Mouse (Mus musculus) heart, embryonic 14.5 days (tissue): Measurements from ENCODE around the gene Fam198b. TPM values are rescaled to one million over a fixed set of nuclear protein-coding genes. Genes with fewer than 3 reads are reported as not detected.
A peak's percentile ranks its signal among the peaks of the same experiment; 100 is the strongest.

Experiments
- ATAC-seq: fragments of 200-750 bp; cut with Nextera tagmentation; 2 replicates; pipeline ENCODE4 v1.8.0; 2017; ENCODE audit warnings: low read depth, moderate TSS enrichment; ENCODE audit not compliant: insufficient number of reproducible peaks, insufficient read depth, low FRiP score
- H3K27ac ChIP-seq, 2 experiments: fragments of 200-500 bp in 1 of 2; fragments of 300-500 bp in 1 of 2; sonication (generic) in 1 of 2; replicated peaks in 1 of 2; 2 replicates each; pipeline ENCODE4 v1.5.1; 2012 to 2014; ENCODE audit warnings: low read depth in 2 of 2, low read length in 2 of 2, control low read depth in 1 of 2, mild to moderate bottlenecking in 1 of 2, mixed read lengths in 1 of 2; ENCODE audit not compliant: control insufficient read depth in 1 of 2, insufficient read depth in 1 of 2
- H3K27me3 ChIP-seq: fragments of 300-500 bp; sonication (generic); 2 replicates; pipeline ENCODE4 v1.6.1; 2014; ENCODE audit warnings: mild to moderate bottlenecking, low read length, control low read depth; ENCODE audit not compliant: control insufficient read depth, insufficient read depth
- H3K36me3 ChIP-seq: fragments of 300-500 bp; sonication (generic); 2 replicates; pipeline ENCODE4 v1.6.1; 2014; ENCODE audit warnings: mild to moderate bottlenecking, control low read depth, low read length, mixed read lengths; ENCODE audit not compliant: control insufficient read depth, insufficient read depth
- H3K4me1 ChIP-seq, 2 experiments: fragments of 200-500 bp in 1 of 2; fragments of 300-500 bp in 1 of 2; sonication (generic) in 1 of 2; 2 replicates each; pipeline ENCODE4 v1.6.1; 2012 to 2014; ENCODE audit warnings: low read length in 2 of 2, control low read depth in 1 of 2, mixed read lengths in 1 of 2; ENCODE audit not compliant: control insufficient read depth in 2 of 2, insufficient read depth in 2 of 2
- H3K4me2 ChIP-seq: fragments of 300-500 bp; sonication (generic); 2 replicates; pipeline ENCODE4 v1.6.1; 2014; ENCODE audit warnings: mild to moderate bottlenecking, low read length
- H3K4me3 ChIP-seq, 2 experiments: fragments of 200-500 bp in 1 of 2; fragments of 300-500 bp in 1 of 2; sonication (generic) in 1 of 2; 2 replicates each; pipeline ENCODE4 v1.5.1; 2012 to 2014; ENCODE audit warnings: low read length in 2 of 2, mild to moderate bottlenecking in 2 of 2, control low read depth in 1 of 2, low read depth in 1 of 2, moderate library complexity in 1 of 2; ENCODE audit not compliant: control insufficient read depth in 1 of 2, insufficient read depth in 1 of 2
- H3K9ac ChIP-seq: fragments of 300-500 bp; sonication (generic); 2 replicates; pipeline ENCODE4 v1.6.1; 2014; ENCODE audit warnings: mild to moderate bottlenecking, low read length
- H3K9me3 ChIP-seq: fragments of 300-500 bp; sonication (generic); 2 replicates; pipeline ENCODE4 v1.6.1; 2016; ENCODE audit warnings: low read length, control low read depth; ENCODE audit not compliant: control insufficient read depth
- WGBS: fragments of 180-500 bp; shearing (Covaris S2); extraction: QIAGEN DNeasy Blood & Tissue Kit; methylation state at CpG from one replicate; pipeline ENCODE4 v1.1.7; 2014; 5-methylcytosine and 5-hydroxymethylcytosine counted together
- polyA plus RNA-seq: library from polyadenylated mRNA; unstranded; fragments of >200 nt; fragmentation: Nextera tagmentation; extraction: Ambion mirVana; gene quantifications from 2 replicates; pipeline ENCODE4 v1.2.1, GENCODE M21; 2014

The Fam198b gene
- polyA plus RNA-seq, 1 experiment from 2014 or later: 46.9 TPM

DNA sequence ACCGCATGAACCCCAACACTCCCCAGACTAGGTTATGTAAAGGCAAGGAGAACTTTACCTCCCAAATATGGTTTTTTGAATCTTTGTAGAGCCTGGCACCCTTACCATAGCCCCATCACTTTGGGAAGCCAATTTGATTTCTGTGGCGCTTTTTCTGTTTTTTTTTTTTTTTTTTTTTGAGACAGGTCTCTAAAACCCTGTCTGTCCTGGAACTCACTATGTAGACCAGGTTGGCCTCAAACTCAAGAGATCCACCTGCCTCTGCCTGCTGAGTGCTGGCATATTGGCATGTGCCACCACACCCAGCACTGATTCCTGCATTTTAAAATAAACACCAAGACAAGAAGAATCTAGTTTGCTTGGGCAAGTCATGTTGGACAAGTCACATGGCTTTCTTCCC is 16.2 kb downstream of the Fam198b start:
- Histone ChIP-seq H3K4me2 (no peak overlapping the region), H3K4me3 (no peak overlapping the region), H3K36me3 (peaks cover 48% of the 10 kb centered on the region), H3K9ac (no peak overlapping the region), H3K4me1 (peaks cover 12 to 32% of the 10 kb centered on the region in 2 experiments), H3K27ac (no peak overlapping the region), H3K27me3 (no peaks in the 10 kb centered on the region), H3K9me3 (no peaks in the 10 kb centered on the region)
- ATAC-seq: no peak
- WGBS: 98% methylated on average over 2 of the region's 2 CpGs

DNA sequence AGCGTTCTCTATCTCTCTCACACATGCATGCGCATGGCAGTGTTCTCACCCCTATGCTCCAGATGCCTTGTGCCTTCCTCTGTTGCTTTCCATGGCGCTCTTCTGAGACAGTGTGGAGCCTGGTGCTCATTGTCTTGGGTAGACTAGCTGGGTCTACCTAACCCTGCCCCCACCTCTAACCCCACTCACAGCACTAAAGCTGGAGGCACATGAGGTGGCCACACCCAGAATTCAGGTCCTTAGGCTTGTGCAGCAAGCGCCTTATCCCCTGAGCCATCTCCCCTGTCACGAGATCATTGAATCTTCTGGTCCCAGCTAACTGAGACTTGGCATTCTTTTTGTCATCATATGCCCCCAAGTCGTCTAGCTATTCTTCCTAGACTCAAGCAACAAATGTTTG is 17.0 kb downstream of the Fam198b start:
- ATAC-seq: no peak
- peaks cover 12 to 39% of the 10 kb centered on the region in 2 experiments for H3K4me1 ChIP-seq
- WGBS: 83% methylated on average over 6 of the region's 6 CpGs

DNA sequence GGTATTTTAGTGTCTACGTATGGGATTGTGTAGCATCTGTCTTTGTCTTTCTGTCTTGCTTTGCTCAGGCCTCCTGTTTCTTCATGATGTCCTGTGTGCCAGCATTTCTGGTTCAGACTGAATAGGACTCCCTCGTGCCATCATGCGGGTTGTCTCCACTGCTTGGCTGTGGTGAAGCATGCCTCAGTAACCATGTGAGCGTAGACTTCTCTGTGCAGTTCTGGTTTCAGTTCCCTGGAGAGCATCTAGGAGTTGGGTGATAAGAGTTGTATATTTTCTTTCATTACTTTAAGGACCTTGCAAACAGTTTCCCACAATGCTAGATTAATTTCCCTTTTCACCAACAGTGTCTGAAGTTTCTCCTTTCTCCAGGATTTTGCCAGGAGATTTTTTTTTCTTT is 17.4 kb downstream of the Fam198b start:
- H3K4me1 ChIP-seq: peaks cover 14 to 43% of the 10 kb centered on the region in 2 experiments
- no peak overlapping the region for H3K4me2 ChIP-seq
- H3K27me3 ChIP-seq: no peaks in the 10 kb centered on the region
- H3K36me3 ChIP-seq: peaks cover 48% of the 10 kb centered on the region
- no peak overlapping the region for H3K9ac ChIP-seq
- no peak overlapping the region for H3K4me3 ChIP-seq
- peak overlapping the region in 1 of 2 experiments; percentile 2; a peak in 1 of 4 replicates for H3K27ac ChIP-seq
- 86% methylated on average over 4 of the region's 4 CpGs for WGBS
- no peak for ATAC-seq
- H3K9me3 ChIP-seq: no peaks in the 10 kb centered on the region

More for the DNA sequence above, 17.0 kb downstream of the Fam198b start:
- Histone ChIP-seq H3K27ac (peak overlapping the region in 1 of 2 experiments; percentile 2; a peak in 1 of 4 replicates), H3K4me3 (no peak overlapping the region), H3K36me3 (peaks cover 48% of the 10 kb centered on the region), H3K9ac (no peak overlapping the region), H3K4me2 (no peak overlapping the region), H3K27me3 (no peaks in the 10 kb centered on the region), H3K9me3 (no peaks in the 10 kb centered on the region)

DNA sequence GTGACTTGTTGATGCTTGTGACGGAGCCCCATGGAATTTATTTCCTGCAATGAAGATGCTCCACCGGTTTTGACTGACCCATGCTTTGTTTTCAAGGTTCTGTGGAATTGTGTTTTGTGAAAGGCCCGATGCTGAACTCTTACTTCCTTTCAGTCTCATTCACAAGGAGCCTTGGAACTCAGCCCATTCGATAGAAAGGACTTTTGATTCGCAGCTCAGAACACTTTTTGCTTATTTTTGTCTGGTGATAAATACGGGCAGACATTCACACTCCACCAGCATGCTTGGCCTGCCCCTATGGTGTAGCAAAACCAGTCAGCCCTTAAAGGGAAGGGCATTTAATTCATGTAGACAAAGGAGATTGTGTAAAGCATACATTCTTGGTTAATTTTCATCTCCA is 19.5 kb downstream of the Fam198b start:
- Histone ChIP-seq H3K9ac (no peak overlapping the region), H3K4me3 (no peak overlapping the region), H3K36me3 (peaks cover 38% of the 10 kb centered on the region), H3K9me3 (no peaks in the 10 kb centered on the region), H3K27me3 (no peaks in the 10 kb centered on the region), H3K4me1 (peaks cover 17 to 42% of the 10 kb centered on the region in 2 experiments), H3K4me2 (no peak overlapping the region), H3K27ac (peak overlapping the region; percentile 42 to 54; a peak in 3 of 4 replicates)
- WGBS: 51% methylated on average over 6 of the region's 6 CpGs
- no peak for ATAC-seq

DNA sequence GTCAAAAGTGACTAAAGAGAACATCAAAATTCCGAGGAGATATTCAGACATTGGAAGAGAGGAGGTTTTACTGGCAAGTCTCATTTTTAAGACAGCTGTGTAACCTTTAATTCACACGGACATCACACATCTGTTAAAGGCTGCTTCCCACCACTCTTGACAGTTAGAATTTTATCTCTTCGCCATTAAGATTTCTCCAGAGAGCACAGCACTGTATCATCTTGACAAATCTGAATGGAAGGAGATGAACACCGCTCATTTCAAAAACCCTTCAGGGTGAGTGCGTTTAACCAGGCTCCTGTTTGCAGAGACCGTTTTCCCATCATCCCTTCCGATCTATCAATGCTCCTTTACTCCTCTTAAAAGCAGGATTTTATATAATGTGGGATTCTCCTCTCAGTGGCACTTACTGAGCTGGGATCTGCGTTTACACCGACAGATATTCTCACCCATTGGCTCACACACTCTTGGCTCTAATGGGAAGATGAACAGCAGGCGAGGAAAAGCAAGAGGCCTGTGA is 20.0 kb downstream of the Fam198b start:
- Histone ChIP-seq H3K4me2 (no peak overlapping the region), H3K27me3 (no peaks in the 10 kb centered on the region), H3K36me3 (peaks cover 42% of the 10 kb centered on the region), H3K9ac (no peak overlapping the region), H3K4me1 (peaks cover 17 to 42% of the 10 kb centered on the region in 2 experiments), H3K4me3 (no peak overlapping the region), H3K27ac (peak overlapping the region; percentile 3 to 54; a peak in 3 of 4 replicates), H3K9me3 (no peaks in the 10 kb centered on the region)
- WGBS: 75% methylated on average over 10 of the region's 10 CpGs
- no peak for ATAC-seq

DNA sequence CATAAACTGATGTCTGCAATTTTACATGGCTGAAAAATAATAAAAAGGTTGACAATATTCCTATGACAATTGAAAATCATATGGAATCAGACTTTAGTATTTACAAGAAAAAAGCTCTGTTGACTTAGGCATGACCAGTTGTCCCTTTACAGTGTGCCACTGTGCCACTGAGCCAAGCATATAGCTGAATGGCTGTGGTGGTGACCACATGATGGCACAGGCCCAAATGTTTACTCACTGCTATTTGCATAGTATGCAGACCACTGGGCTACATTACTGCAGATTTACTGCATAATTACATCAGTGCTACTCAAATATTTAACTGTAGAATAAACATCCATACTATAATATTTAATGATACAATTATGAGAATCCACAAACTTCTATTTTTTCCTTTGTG is 21.1 kb downstream of the Fam198b start:
- Histone ChIP-seq H3K4me1 (peaks cover 14 to 43% of the 10 kb centered on the region in 2 experiments), H3K4me3 (no peak overlapping the region), H3K9ac (no peak overlapping the region), H3K27ac (no peak overlapping the region), H3K4me2 (no peak overlapping the region), H3K9me3 (no peaks in the 10 kb centered on the region), H3K36me3 (peaks cover 42% of the 10 kb centered on the region), H3K27me3 (no peaks in the 10 kb centered on the region)
- no peak for ATAC-seq

DNA sequence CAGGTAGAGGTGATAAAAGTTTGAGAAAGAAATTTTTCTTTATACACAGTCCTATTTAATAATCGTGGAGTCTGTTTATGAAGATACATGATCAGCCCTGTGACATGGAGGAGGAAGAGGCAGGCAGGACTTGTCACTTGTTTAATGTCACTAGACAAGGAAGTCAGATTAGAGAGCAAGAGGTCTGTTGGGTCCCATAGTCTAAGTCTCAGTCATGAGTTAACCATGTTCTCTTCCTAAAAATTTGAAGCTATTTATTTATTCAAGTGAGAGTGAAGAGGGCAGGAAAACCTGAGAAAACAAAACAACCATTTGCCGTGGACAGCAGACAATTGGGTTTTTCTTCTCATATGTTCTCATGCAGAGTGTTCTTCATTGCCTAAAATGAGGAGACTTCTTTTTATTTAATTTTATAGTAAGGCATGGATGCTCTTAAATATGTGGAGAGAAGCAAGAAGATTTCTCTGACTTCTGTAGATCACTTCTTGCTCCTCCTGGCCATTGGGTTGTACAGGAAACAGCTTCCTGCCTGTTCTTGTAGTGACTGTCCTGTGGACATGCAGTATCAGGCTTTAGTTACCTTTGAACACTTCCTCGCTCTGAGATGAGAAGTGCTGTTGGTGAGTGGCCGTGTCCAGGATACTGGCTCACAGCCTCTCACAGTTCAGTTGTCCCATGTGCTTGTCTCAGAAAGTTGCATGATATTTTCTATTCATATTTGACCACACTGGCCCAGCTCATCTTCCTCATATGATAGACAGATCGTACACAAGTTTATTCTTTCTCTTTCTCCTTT is 22.1 kb downstream of the Fam198b start:
- H3K27ac ChIP-seq: peak overlapping the region; percentile 41 to 46; a peak in 2 of 4 replicates
- no peaks in the 10 kb centered on the region for H3K27me3 ChIP-seq
- H3K36me3 ChIP-seq: peaks cover 43% of the 10 kb centered on the region
- H3K4me1 ChIP-seq: peaks cover 14 to 42% of the 10 kb centered on the region in 2 experiments
- WGBS: 48% methylated on average over 5 of the region's 5 CpGs
- ATAC-seq: no peak
- H3K4me3 ChIP-seq: no peak overlapping the region
- H3K9me3 ChIP-seq: no peaks in the 10 kb centered on the region
- H3K4me2 ChIP-seq: peak overlapping the region; percentile 1; the same call in 1 of the 2 replicates
- H3K9ac ChIP-seq: no peak overlapping the region
